Mouse (Mus musculus) forebrain, postnatal 0 days (tissue): ENCODE results near the gene Angptl1. TPM values are rescaled to one million over a fixed set of nuclear protein-coding genes. Genes with fewer than 3 reads are reported as not detected.

Experiments
- ATAC-seq: fragments of 200-750 bp; cut with Nextera tagmentation; 2 replicates; pipeline ENCODE4 v1.8.0; 2017; ENCODE audit warnings: mild to moderate bottlenecking, moderate library complexity
- DNase-seq: peaks from one replicate; pipeline ENCODE4 v3.0.0-alpha.2; 2015
- H3K27ac ChIP-seq: fragments of 300-500 bp; sonication (generic); 2 replicates; pipeline ENCODE4 v1.5.1; 2014; ENCODE audit warnings: low read depth, mild to moderate bottlenecking, antibody characterized with exemption, low read length, moderate library complexity, mixed read lengths
- H3K27me3 ChIP-seq: fragments of 300-500 bp; sonication (generic); 2 replicates; pipeline ENCODE4 v1.6.1; 2014; ENCODE audit warnings: mild to moderate bottlenecking, low read length, mixed read lengths; ENCODE audit not compliant: insufficient read depth
- H3K36me3 ChIP-seq: fragments of 300-500 bp; sonication (generic); 2 replicates; pipeline ENCODE4 v1.6.1; 2014; ENCODE audit warnings: mild to moderate bottlenecking, moderate library complexity; ENCODE audit not compliant: insufficient read depth
- H3K4me1 ChIP-seq: fragments of 300-500 bp; sonication (generic); 2 replicates; pipeline ENCODE4 v1.6.1; 2014; ENCODE audit warnings: antibody characterized with exemption; ENCODE audit not compliant: insufficient read depth
- H3K4me2 ChIP-seq: fragments of 300-500 bp; sonication (generic); 2 replicates; pipeline ENCODE4 v1.6.1; 2014; ENCODE audit warnings: low read depth, mild to moderate bottlenecking, moderate library complexity
- H3K4me3 ChIP-seq: fragments of 300-500 bp; sonication (generic); 2 replicates; pipeline ENCODE4 v1.5.1; 2014; ENCODE audit warnings: low read depth, low read length, mixed read lengths
- H3K9ac ChIP-seq: fragments of 300-500 bp; sonication (generic); 2 replicates; pipeline ENCODE4 v1.6.1; 2014; ENCODE audit warnings: mild to moderate bottlenecking
- H3K9me3 ChIP-seq: fragments of 300-500 bp; sonication (generic); 2 replicates; pipeline ENCODE4 v1.6.1; 2016; ENCODE audit warnings: low read length
- CTCF ChIP-seq: sonication (generic); IDR thresholded peaks from 2 replicates; pipeline ENCODE4 v1.5.1; 2016; ENCODE audit warnings: antibody characterized with exemption, control low read depth, low read depth
- WGBS: fragments of 180-500 bp; shearing (Covaris S2); extraction: QIAGEN DNeasy Blood & Tissue Kit; methylation state at CpG from one replicate; pipeline ENCODE4 v1.1.7; 2014; 5-methylcytosine and 5-hydroxymethylcytosine counted together
- polyA plus RNA-seq: library from polyadenylated mRNA; unstranded; fragments of >200 nt; fragmentation: Nextera tagmentation; extraction: Ambion mirVana; gene quantifications from 2 replicates; pipeline ENCODE4 v1.2.1, GENCODE M21; 2015
- total RNA-seq: library from RNA; depleted of rRNA; stranded (reverse); fragments of >200 nt; gene quantifications from 2 replicates; pipeline ENCODE4 v1.2.3, GENCODE M21; 2014; rRNA removed

The Angptl1 gene
- total and polyA plus RNA-seq, 2 experiments from 2014 or later, result 0.58 to 0.95 TPM

DNA sequence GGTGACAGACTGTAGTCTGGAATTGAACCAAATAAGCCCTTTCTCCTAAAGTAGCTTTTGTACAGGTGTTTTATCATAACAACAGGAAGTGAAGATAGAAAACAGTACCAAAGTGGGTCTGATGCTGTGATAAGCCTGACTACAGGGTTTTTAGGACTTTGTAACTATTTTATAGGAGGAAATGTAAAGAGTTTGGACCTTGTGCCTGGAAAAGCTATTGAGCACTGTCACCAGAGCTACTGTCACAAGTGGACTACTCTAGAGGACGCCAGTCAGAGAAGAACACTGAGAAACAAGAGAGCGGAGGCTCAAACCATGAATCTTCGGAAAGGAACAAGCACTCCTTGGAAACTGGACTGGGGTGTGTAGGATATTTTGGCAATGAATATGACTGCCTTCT is 65.5 kb downstream of the Angptl1 start:
- no peak for ATAC-seq
- no peaks in the 10 kb centered on the region for H3K27me3 ChIP-seq
- peaks cover 11% of the 10 kb centered on the region for H3K36me3 ChIP-seq
- WGBS, result 92% methylated on average over 3 of the region's 3 CpGs
- DNase-seq, result no peak
- H3K4me3 ChIP-seq, result no peak overlapping the region
- H3K27ac ChIP-seq, result no peak overlapping the region
- no peaks in the 10 kb centered on the region for H3K4me1 ChIP-seq
- TF ChIP-seq CTCF, result no peak
- H3K9me3 ChIP-seq, result no peaks in the 10 kb centered on the region
- H3K9ac ChIP-seq, result no peak overlapping the region
- no peak overlapping the region for H3K4me2 ChIP-seq

DNA sequence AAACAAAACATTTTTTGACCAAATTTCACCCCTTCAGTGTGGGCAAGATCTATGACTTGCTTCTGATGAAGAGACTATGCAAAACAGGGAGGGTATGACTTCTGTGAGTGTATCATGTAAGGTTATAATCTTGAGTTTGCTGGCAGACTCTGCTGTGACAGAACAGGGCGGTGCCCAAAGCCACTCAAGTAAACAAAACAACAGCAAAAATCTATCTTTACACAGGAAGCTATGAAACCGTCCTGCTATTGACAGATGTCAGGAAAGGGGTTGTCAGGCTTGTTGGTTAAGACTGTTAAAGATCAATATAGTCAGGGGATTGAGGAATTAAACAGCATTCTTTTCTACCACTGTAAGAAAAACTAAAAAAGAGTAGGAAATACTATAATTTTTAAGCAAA is 67.3 kb downstream of the Angptl1 start:
- Histone ChIP-seq H3K4me2 (no peak overlapping the region), H3K27ac (no peak overlapping the region), H3K9ac (no peak overlapping the region), H3K4me3 (no peak overlapping the region), H3K4me1 (no peaks in the 10 kb centered on the region), H3K27me3 (no peaks in the 10 kb centered on the region), H3K36me3 (peaks cover 3% of the 10 kb centered on the region; the same call in 1 of the 2 replicates), H3K9me3 (no peaks in the 10 kb centered on the region)
- 84% methylated on average over 2 of the region's 2 CpGs for WGBS
- ATAC-seq (no peak), DNase-seq (no peak)
- TF ChIP-seq CTCF, result no peak

DNA sequence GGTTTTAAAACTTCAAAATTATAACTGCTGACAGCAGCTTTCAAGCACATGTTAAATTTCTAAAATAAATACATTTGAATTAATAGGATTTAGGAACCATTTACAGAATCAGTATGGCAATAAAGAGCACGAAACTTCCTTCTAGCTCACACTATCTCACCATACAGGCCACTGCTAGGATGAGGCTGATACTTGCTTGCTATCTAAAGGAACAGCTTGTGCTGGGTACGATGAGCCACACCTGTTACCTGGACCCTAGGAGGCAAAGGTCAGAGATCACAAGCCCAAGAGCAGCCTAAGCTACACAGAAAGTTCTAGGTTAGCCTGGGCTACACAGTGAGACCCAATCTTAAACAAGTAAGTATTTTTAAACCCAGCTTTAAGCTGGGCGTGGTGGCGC is 70.9 kb downstream of the Angptl1 start:
- no peak overlapping the region for H3K27ac ChIP-seq
- DNase-seq (no peak), ATAC-seq (no peak)
- H3K27me3 ChIP-seq, result no peaks in the 10 kb centered on the region
- H3K4me3 ChIP-seq, result no peak overlapping the region
- WGBS, result 95% methylated on average over 4 of the region's 4 CpGs
- TF ChIP-seq CTCF, result no peak
- H3K36me3 ChIP-seq, result no peaks in the 10 kb centered on the region; the same call in 1 of the 2 replicates
- no peaks in the 10 kb centered on the region for H3K9me3 ChIP-seq
- no peak overlapping the region for H3K9ac ChIP-seq
- H3K4me1 ChIP-seq, result no peaks in the 10 kb centered on the region
- H3K4me2 ChIP-seq, result no peak overlapping the region

DNA sequence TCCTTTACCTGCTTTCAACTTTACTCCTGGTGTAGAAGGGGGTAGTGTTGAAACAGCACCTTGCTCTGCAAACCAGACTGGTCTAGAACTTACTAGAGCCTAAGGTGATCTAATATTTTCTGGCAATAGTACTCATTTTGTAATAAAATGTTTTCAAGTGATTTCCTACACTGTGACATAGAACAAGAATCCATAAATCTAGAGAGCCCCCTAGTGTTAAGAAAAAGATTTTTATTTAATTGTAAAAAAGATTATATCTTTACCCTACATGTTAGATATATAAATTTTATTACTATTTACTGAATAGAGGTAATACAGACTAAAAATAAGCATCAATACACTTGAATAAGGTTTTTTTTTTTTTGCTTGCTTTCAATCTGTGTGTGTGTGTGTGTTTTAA is 71.5 kb downstream of the Angptl1 start:
- H3K4me2 ChIP-seq, result no peak overlapping the region
- no peaks in the 10 kb centered on the region for H3K4me1 ChIP-seq
- no peak for DNase-seq
- ATAC-seq, result no peak
- H3K9ac ChIP-seq, result no peak overlapping the region
- no peak overlapping the region for H3K27ac ChIP-seq
- peak; percentile 21; the same call in 1 of the 2 replicates for TF ChIP-seq CTCF
- H3K9me3 ChIP-seq, result no peaks in the 10 kb centered on the region
- H3K27me3 ChIP-seq, result no peaks in the 10 kb centered on the region
- H3K4me3 ChIP-seq, result no peak overlapping the region
- no peaks in the 10 kb centered on the region; the same call in 1 of the 2 replicates for H3K36me3 ChIP-seq

Other genes with a start within 250 kb of the Angptl1 start
- 1.5 and 4.5 TPM in 2 replicates for gene Tor3a, start 164.2 kb upstream of the Angptl1 start, total RNA-seq
- 4.0 and 4.4 TPM in 2 replicates for gene Tor3a, start 164.2 kb upstream of the Angptl1 start, polyA plus RNA-seq
- 60.6 and 68.1 TPM in 2 replicates for gene Fam20b, start 119.5 kb upstream of the Angptl1 start, total RNA-seq
- gene Fam20b, start 119.5 kb upstream of the Angptl1 start, polyA plus RNA-seq, result 21.0 and 30.4 TPM in 2 replicates
- gene Ralgps2, start 101.1 kb downstream of the Angptl1 start, total RNA-seq, result 94.9 and 101 TPM in 2 replicates
- 59.7 and 85.9 TPM in 2 replicates for gene Ralgps2, start 101.1 kb downstream of the Angptl1 start, polyA plus RNA-seq